Mouse (Mus musculus): ENCODE data around the gene Tnxb.

- TF ChIP-seq ZC3H11A (IDR thresholded peaks at IDR 0.05; ENCODE audit: borderline replicate concordance, low read depth, low read length) (no peak), HCFC1 (IDR thresholded peaks at IDR 0.05; ENCODE audit: borderline replicate concordance, insufficient read depth, low read length) (no peak), MAFK (IDR thresholded peaks at IDR 0.05; ENCODE audit: insufficient read depth, low read depth, low read length) (no peak), CHD2 (IDR thresholded peaks at IDR 0.05; ENCODE audit: low read depth, low read length) (no peak), ZNF384 (IDR thresholded peaks at IDR 0.05; ENCODE audit: low read depth, low read length) (no peak)
Measured at GRCm38 (mm10) chr17:34743719-34744118, 73.4 kb downstream of the Tnxb start, which contains the start of gene C4b.
